Mouse (Mus musculus) pancreas, adult 10 weeks (tissue): ENCODE measurements around the gene Htra2. TPM values are rescaled to one million over a fixed set of nuclear protein-coding genes. Genes with fewer than 3 reads are reported as not detected.

Source experiments
- polyA plus RNA-seq: library from polyadenylated mRNA; stranded (reverse); fragments of 350-450 nt; fragmentation: Illumina TruSeq; extraction: RNeasy Lipid Tissue Mini Kit (QIAGEN cat#74804); gene quantifications from one replicate; pipeline ENCODE4 v1.2.3, GENCODE M21; 2015; ENCODE audit warnings: low read depth, low replicate concordance; ENCODE audit not compliant: insufficient read depth

Htra2 gene
- 40.7 TPM for polyA plus RNA-seq

DNA sequence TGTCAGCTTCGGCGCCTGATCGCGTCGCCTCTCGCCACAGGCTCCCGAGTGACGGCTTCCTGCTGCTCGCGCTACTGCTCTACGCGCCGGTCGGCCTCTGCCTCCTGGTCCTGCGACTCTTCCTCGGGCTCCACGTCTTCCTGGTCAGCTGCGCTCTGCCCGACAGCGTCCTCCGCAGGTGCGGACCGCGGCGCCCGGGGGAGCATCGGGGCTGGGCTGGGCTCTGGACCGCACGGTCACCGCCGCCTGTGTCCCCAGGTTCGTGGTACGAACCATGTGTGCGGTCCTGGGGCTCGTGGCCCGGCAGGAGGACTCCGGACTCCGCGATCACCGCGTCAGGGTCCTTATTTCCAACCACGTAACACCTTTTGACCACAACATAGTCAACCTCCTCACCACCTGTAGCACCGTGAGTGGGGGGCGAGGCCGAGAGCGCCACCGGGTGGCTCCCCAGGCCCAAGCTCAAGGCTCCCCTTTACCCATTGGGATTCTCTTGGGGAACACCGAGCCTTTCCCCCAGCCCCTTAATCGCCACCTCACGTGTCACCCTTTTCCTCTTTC, at the start of gene Htra2:
Gene Htra2, minus strand, starts transcription at position 403 of the 561 bp plus-strand sequence.

DNA sequence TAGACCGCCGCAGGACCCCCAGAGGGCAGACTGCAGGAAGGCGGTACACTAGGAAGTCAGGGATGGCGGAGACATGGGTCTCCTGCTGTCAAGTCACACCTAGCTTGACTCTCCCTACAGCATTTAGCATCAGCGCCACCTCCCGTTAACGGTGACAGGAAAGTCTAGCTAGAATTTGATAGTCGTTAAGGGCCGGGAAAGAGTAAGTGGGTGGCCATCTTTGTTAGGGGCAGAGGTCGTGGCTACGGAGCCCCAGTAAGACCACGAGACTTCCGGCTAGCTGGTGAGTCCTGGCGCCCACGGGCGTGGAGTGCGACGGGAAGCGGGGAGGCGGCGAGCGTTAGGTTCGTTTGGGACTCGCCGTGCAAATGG, 46.2 kb upstream of the Htra2 start, which contains the start of the genes Ccdc142 and Gm42688:
Gene Ccdc142, plus strand, starts transcription at position 286 of the 372 bp plus-strand sequence.
Gene Gm42688, plus strand, starts transcription at position 302 of the 372 bp plus-strand sequence.

DNA sequence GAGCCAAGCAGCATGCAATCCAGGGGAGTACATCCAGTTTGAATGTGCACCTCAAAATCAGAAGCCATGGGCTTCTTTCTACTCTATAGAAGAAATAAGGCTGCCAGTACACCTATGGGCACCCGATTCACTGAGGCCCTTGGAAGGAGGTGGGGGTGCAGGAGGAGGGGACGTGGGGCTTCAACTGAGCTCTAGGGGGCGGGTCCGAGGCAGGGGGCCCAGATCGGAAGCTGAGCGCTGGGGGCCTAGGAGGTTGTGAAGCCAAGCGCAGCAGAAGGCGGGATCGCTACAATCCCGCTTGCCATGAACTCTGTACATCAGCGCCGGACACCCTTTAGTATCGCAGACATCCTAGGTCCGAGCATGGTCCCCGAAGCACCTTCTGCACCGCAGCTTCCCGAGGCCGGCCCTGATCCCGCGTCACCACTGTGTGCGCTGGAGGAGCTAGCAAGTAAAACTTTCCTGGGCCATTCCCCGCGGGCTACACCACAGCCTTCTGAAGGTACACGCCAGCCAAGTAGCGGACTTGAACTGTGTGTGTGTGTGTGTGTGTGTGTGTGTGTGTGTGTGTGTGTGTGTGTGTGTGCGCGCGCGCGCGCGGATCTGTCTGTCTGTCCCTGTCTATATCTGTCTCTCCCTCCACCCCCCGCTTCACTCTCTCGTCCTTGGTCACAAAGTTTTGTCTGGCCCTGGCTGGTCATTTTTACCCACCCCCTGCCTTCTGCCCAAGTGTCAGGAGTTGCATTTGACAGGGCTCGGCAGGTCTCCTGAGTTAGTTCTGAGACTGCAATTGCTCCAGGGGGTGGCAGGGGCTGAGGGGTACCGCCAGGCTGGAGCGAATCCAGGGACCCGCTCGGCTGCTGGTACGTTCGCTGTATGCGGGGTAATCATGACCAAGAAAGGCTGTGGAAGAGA, 31.3 kb upstream of the Htra2 start, which contains the start of gene Lbx2:
Gene Lbx2, plus strand, starts transcription at position 247 of the 915 bp plus-strand sequence.

DNA sequence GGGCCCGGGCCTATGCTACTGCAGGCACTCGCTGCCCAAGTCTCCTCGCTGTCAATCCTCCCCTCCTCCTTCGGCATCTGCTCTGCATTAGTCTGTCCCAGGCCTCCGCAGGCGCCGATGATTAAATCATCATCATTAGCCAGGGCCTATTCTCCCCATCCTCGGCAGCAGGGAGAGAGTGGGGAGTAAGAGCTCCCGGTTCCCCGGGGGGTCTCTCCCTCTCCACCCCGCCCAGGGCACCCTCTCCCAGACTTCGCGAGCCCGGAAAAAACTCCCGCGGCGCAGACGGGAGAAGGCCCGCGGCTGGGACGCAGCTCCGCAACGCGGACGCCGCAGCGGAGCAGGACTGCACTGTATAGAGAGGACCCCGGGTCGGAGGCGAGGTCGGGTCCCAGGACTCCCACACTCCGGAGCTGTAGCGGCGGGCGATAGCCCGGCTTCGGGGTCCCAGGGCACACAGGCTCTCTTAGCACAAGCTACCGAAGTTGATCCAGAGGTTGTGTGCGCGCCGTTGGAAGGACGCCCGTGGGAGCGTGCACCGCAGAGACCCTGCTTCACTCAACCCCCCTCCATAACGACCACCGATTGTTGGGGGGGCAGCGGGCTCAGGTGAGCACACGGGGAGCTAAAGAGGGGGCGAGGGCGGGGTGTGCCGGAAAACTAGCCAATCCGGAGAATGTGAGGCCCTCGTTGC, 22.7 kb upstream of the Htra2 start, which contains the start of gene Pcgf1:
Gene Pcgf1, plus strand, starts transcription at position 240 of the 694 bp plus-strand sequence.

DNA sequence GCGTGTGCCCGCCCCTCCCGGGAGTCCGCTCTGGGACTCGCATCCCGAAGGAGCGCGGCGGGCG, 15.0 kb upstream of the Htra2 start, which contains the start of gene Tlx2:
Gene Tlx2, minus strand, starts transcription at position 47 of the 64 bp plus-strand sequence.

DNA sequence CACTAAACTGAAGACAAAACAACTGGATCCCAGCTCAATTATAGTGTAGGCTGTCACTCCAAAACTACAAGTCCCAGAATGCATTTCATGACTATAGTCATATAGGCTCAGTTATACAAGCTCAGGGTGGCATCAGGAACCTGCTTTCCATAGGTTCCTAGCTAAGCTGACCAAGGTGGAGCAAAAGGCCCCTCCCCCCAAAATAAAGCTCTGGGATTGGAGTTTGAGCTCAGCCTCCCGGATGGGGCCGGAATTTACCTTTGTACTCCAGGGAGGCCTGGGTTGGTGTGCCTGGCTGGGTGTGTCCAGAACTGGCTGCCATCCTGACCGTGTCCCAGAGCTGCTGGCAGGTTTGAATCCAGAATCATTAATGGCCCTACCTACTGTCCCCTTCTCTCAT, 2.7 kb upstream of the Htra2 start, which contains the start of gene Dqx1:
Gene Dqx1, plus strand, starts transcription at position 55 of the 400 bp plus-strand sequence.

DNA sequence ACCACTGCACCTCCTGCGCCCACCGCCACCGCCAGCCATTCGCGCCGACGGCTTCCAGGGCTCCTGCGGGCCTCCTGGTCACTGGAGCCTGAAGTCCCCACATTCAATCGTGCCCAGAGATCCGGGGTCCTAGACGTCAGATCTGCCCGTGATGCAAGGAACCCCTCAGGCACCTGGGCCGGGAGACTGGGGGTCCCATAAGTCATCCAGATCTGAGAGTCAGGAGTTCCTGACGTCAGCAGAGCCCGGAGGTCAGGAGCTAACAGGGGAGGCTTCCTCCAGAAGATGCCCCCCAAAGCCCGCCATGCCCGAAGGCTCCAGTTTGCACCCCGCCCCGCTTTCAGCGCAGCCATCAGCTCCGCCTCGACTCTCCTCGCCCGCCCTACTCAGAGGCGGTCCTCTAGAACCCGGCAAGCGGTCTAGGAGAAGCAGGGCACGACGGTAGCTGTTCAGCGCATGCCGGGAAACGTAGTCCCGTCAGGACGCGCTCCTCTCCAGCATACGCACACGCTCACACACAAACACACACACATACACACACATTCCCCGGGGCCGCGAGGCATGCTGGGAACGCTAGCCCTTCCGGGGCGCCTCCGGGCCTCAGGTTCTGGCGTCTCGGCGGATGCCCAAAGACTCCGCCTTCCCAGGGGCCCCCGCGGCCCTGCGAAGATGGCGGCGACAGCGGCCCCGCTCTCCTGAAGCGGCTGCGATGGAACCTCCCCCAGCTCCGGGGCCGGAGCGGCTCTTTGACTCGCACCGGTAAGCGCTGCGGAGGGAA, 810 bp downstream of the Htra2 start, which contains the start of gene Aup1:
Gene Aup1, plus strand, starts transcription at position 448 of the 778 bp plus-strand sequence.

DNA sequence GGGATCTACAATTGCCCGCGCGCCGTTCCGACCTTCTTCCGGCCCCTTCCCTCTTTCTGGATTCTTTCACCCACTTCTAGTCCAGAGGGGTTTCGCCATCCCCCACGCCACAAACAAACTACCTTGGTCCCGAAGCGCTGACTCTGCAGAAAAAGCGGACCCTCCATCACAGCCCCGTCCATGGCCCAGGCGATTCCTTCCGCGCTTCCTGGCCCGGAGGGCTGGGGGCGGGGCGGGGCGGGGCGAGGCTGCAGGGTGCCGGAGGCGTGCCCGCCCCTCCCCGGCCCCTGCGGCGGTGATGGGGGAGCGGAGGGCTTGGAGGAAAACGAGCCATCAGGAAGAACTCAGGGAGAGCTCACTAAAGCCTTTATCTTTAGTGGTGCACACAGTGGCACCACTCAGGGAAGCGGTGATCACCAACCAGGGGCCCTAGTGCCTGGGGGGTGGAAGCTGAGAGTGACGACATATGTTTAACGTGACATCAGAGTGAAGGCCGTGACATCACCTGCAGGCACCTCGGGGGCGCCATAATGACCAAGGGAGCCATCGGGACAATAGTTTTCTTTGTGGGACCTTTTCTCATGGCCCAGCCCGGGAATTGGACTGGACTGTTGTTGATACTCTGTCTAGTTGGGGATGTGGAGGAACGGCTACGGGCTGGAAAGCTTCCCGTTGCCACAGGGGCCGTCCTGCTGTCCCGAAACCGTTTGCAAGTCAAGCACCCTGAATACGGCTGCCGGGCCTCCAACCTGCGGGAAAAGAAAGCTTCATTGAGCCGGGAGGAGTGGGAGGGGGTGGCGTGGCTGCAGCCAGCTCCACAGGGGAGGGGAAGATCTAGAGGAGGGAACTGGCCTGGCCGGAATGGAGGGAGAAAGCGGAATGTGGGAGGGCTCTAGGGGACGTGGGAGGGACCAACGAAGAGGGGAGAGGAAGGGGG, 21.6 kb downstream of the Htra2 start, which contains the start of the genes Dok1 and Loxl3:
Gene Dok1, minus strand, starts transcription at position 223 of the 937 bp plus-strand sequence.
Gene Loxl3, plus strand, starts transcription at position 925 of the 937 bp plus-strand sequence.

Other genes starting within 250 kb of the Htra2 start
- 0.26 TPM for gene Sema4f, start 115.5 kb downstream of the Htra2 start, polyA plus RNA-seq
- not detected for gene M1ap, start 108.4 kb downstream of the Htra2 start, polyA plus RNA-seq
- 1.8 TPM for gene Dok1, start 21.8 kb downstream of the Htra2 start, polyA plus RNA-seq
- gene Loxl3, start 21.1 kb downstream of the Htra2 start, polyA plus RNA-seq, result 1.8 TPM
- gene Aup1, start 752 bp downstream of the Htra2 start, polyA plus RNA-seq, result 146 TPM
- gene Dqx1, start 2.6 kb upstream of the Htra2 start, polyA plus RNA-seq, result 1.5 TPM
- gene Tlx2, start 15.0 kb upstream of the Htra2 start, polyA plus RNA-seq, result not detected
- gene Pcgf1, start 22.6 kb upstream of the Htra2 start, polyA plus RNA-seq, result 7.6 TPM
- gene Lbx2, start 31.1 kb upstream of the Htra2 start, polyA plus RNA-seq, result not detected
- gene Ccdc142, start 46.3 kb upstream of the Htra2 start, polyA plus RNA-seq, result not detected
- gene Gm42688, start 46.3 kb upstream of the Htra2 start, polyA plus RNA-seq, result 1.1 TPM
- 31.8 TPM for gene Mrpl53, start 53.8 kb upstream of the Htra2 start, polyA plus RNA-seq
- gene Mogs, start 60.2 kb upstream of the Htra2 start, polyA plus RNA-seq, result 16.5 TPM
- 42.1 TPM for gene Wbp1, start 66.3 kb upstream of the Htra2 start, polyA plus RNA-seq
- 6.9 TPM for gene Ino80b, start 70.2 kb upstream of the Htra2 start, polyA plus RNA-seq
- gene Rtkn, start 80.2 kb upstream of the Htra2 start, polyA plus RNA-seq, result 12.4 TPM
- gene Wdr54, start 101.1 kb upstream of the Htra2 start, polyA plus RNA-seq, result 1.5 TPM
- not detected for gene 1700003E16Rik, start 101.1 kb upstream of the Htra2 start, polyA plus RNA-seq
- gene Dctn1, start 110.6 kb upstream of the Htra2 start, polyA plus RNA-seq, result 29.3 TPM
- gene Slc4a5, start 164.6 kb upstream of the Htra2 start, polyA plus RNA-seq, result not detected